Mouse (Mus musculus) heart, postnatal 0 days (tissue): Measurements from ENCODE around the gene Fhit. TPM values are rescaled to one million over a fixed set of nuclear protein-coding genes. Genes with fewer than 3 reads are reported as not detected.

Experiments
- ATAC-seq: fragments of 200-750 bp; cut with Nextera tagmentation; 2 replicates; pipeline ENCODE4 v1.8.0; 2017; ENCODE audit warnings: low read depth, moderate number of reproducible peaks, moderate library complexity; ENCODE audit not compliant: insufficient read depth
- DNase-seq: peaks from one replicate; pipeline ENCODE4 v3.0.0-alpha.2; 2016; ENCODE audit warnings: low spot score
- H3K27ac ChIP-seq: fragments of 300-500 bp; sonication (generic); 2 replicates; pipeline ENCODE4 v1.5.1; 2014; ENCODE audit warnings: low read depth, mild to moderate bottlenecking
- H3K27me3 ChIP-seq: fragments of 300-500 bp; sonication (generic); 2 replicates; pipeline ENCODE4 v1.6.1; 2014; ENCODE audit warnings: low read length, mixed read lengths; ENCODE audit not compliant: control insufficient read depth, insufficient read depth
- H3K36me3 ChIP-seq: fragments of 300-500 bp; sonication (generic); replicated peaks from 2 replicates; pipeline ENCODE4 v1.6.1; 2014; ENCODE audit warnings: low read length, mixed read lengths; ENCODE audit not compliant: control insufficient read depth, insufficient read depth
- H3K4me1 ChIP-seq: fragments of 300-500 bp; sonication (generic); 2 replicates; pipeline ENCODE4 v1.6.1; 2014; ENCODE audit warnings: antibody characterized with exemption; ENCODE audit not compliant: control insufficient read depth, insufficient read depth
- H3K4me2 ChIP-seq: fragments of 300-500 bp; sonication (generic); 2 replicates; pipeline ENCODE4 v1.6.1; 2014; ENCODE audit warnings: low read depth, mild to moderate bottlenecking, low read length, moderate library complexity
- H3K4me3 ChIP-seq: fragments of 300-500 bp; sonication (generic); 2 replicates; pipeline ENCODE4 v1.5.1; 2014; ENCODE audit warnings: low read depth, low read length
- H3K9ac ChIP-seq: fragments of 300-500 bp; sonication (generic); replicated peaks from 2 replicates; pipeline ENCODE4 v1.6.1; 2014; ENCODE audit warnings: low read depth, low read length, mixed read lengths
- H3K9me3 ChIP-seq: fragments of 300-500 bp; sonication (generic); replicated peaks from 2 replicates; pipeline ENCODE4 v1.6.1; 2016; ENCODE audit warnings: low read length; ENCODE audit not compliant: control insufficient read depth
- CTCF ChIP-seq: IDR thresholded peaks from 2 replicates; pipeline ENCODE4 v1.5.1; 2016; ENCODE audit warnings: antibody characterized with exemption, control low read depth, low read depth
- EP300 ChIP-seq: IDR thresholded peaks from 2 replicates; pipeline ENCODE4 v1.6.1; 2016; ENCODE audit warnings: antibody characterized with exemption, low read depth
- WGBS: fragments of 180-500 bp; shearing (Covaris S2); extraction: QIAGEN DNeasy Blood & Tissue Kit; methylation state at CpG from one replicate; pipeline ENCODE4 v1.1.7; 2014; 5-methylcytosine and 5-hydroxymethylcytosine counted together
- polyA plus RNA-seq: library from polyadenylated mRNA; unstranded; fragments of >200 nt; fragmentation: Nextera tagmentation; extraction: Ambion mirVana; gene quantifications from 2 replicates; pipeline ENCODE4 v1.2.1, GENCODE M21; 2015
- total RNA-seq: library from RNA; depleted of rRNA; stranded (reverse); fragments of >200 nt; gene quantifications from 2 replicates; pipeline ENCODE4 v1.2.3, GENCODE M21; 2014; ENCODE audit warnings: low replicate concordance; rRNA removed

Fhit gene
- total RNA-seq (3.7 and 4.1 TPM in 2 replicates), polyA plus RNA-seq (4.9 and 5.2 TPM in 2 replicates)

- H3K9me3 ChIP-seq = no peaks in the 10 kb centered on the region
- peak within 1 kb of the TSS; percentile 61 for H3K27ac ChIP-seq
- H3K27me3 ChIP-seq = no peaks in the 10 kb centered on the region
- ATAC-seq (peak; percentile 97), DNase-seq (peak; percentile 95)
- TF ChIP-seq CTCF (no peak), EP300 (no peak)
- under 1% methylated on average over 28 of the region's 28 CpGs for WGBS
- H3K4me1 ChIP-seq = no peaks in the 10 kb centered on the region
- no peaks in the 10 kb centered on the region for H3K36me3 ChIP-seq
- H3K4me3 ChIP-seq = peak within 1 kb of the TSS; percentile 67
- peak within 1 kb of the TSS; percentile 59 for H3K9ac ChIP-seq
- H3K4me2 ChIP-seq = peak within 1 kb of the TSS; percentile 88
These were observed at the start of gene Fhit for GRCm38 (mm10) chr14:11161751-11162231. TSS of gene Fhit (minus strand) at chr14:11162035.

GRCm38 (mm10) chr14:11206786-11207185 is 45.0 kb upstream of the Fhit start:
- Histone ChIP-seq H3K4me3 (no peak overlapping the region), H3K4me2 (no peak overlapping the region), H3K36me3 (no peaks in the 10 kb centered on the region), H3K9ac (no peak overlapping the region), H3K9me3 (no peaks in the 10 kb centered on the region), H3K27ac (no peak overlapping the region), H3K27me3 (no peaks in the 10 kb centered on the region), H3K4me1 (no peaks in the 10 kb centered on the region)
- ATAC-seq (no peak), DNase-seq (no peak)
- TF ChIP-seq CTCF (no peak), EP300 (no peak)
- 61% methylated on average over 2 of the region's 2 CpGs for whole genome bisulfite sequencing

- DNase-seq (peak; percentile 83), ATAC-seq (peak; percentile 85)
- Histone ChIP-seq H3K27ac (peak overlapping the region; percentile 61), H3K9ac (peak overlapping the region; percentile 59), H3K4me3 (peak overlapping the region; percentile 67), H3K36me3 (no peaks in the 10 kb centered on the region), H3K4me2 (peak overlapping the region; percentile 88), H3K9me3 (no peaks in the 10 kb centered on the region), H3K4me1 (no peaks in the 10 kb centered on the region), H3K27me3 (no peaks in the 10 kb centered on the region)
- 4% methylated on average over 17 of the region's 17 CpGs for whole genome bisulfite sequencing
- TF ChIP-seq CTCF (no peak), EP300 (no peak)
These were observed 907 bp downstream of the Fhit start for GRCm38 (mm10) chr14:11160806-11161450.

- TF ChIP-seq EP300 = no peak
- no peak for TF ChIP-seq CTCF
These were observed 2.2 kb downstream of the Fhit start for GRCm38 (mm10) chr14:11159641-11160040.

GRCm38 (mm10) chr14:11159021-11159420 is 2.8 kb downstream of the Fhit start:
- Histone ChIP-seq H3K27me3 (no peaks in the 10 kb centered on the region), H3K36me3 (no peaks in the 10 kb centered on the region), H3K27ac (no peak overlapping the region), H3K9me3 (no peaks in the 10 kb centered on the region), H3K9ac (no peak overlapping the region), H3K4me3 (no peak overlapping the region), H3K4me2 (no peak overlapping the region), H3K4me1 (no peaks in the 10 kb centered on the region)
- TF ChIP-seq EP300 (no peak), CTCF (no peak)
- 78% methylated on average over 7 of the region's 7 CpGs for WGBS
- DNase-seq = no peak
- ATAC-seq = no peak

More at GRCm38 (mm10) chr14:11159641-11160040, 2.2 kb downstream of the Fhit start:
- WGBS = 80% methylated on average over 11 of the region's 11 CpGs
- H3K36me3 ChIP-seq = no peaks in the 10 kb centered on the region
- DNase-seq = no peak
- H3K4me3 ChIP-seq = no peak overlapping the region
- H3K27ac ChIP-seq = no peak overlapping the region
- no peak overlapping the region for H3K4me2 ChIP-seq
- ATAC-seq = no peak
- no peaks in the 10 kb centered on the region for H3K4me1 ChIP-seq
- no peaks in the 10 kb centered on the region for H3K9me3 ChIP-seq
- H3K9ac ChIP-seq = no peak overlapping the region
- no peaks in the 10 kb centered on the region for H3K27me3 ChIP-seq
